Mouse (Mus musculus) ES-Bruce4 (cell line): ENCODE results near the gene Rab4a. TPM values are rescaled to one million over a fixed set of nuclear protein-coding genes. Genes with fewer than 3 reads are reported as not detected.

ENCODE experiments used
- H3K27ac ChIP-seq: 2 replicates; pipeline ENCODE4 v1.5.1; 2012; ENCODE audit warnings: low read length, inconsistent platforms; ENCODE audit not compliant: insufficient read depth
- H3K27me3 ChIP-seq: 2 replicates; pipeline ENCODE4 v1.6.1; 2012; ENCODE audit warnings: mild to moderate bottlenecking, low read length, inconsistent platforms; ENCODE audit not compliant: control insufficient read depth, poor library complexity, insufficient read depth, severe bottlenecking
- H3K36me3 ChIP-seq: 2 replicates; pipeline ENCODE4 v1.6.1; 2012; ENCODE audit warnings: inconsistent platforms, mild to moderate bottlenecking, low read length, moderate library complexity; ENCODE audit not compliant: control insufficient read depth, poor library complexity, insufficient read depth, severe bottlenecking
- H3K4me1 ChIP-seq: one replicate; pipeline ENCODE4 v1.8.1; 2011; ENCODE audit warnings: low read length; ENCODE audit not compliant: control insufficient read depth, insufficient read depth
- H3K4me3 ChIP-seq: 2 replicates; pipeline ENCODE4 v1.5.1; 2011; ENCODE audit warnings: low read depth, mild to moderate bottlenecking, low read length
- H3K9ac ChIP-seq: 2 replicates; pipeline ENCODE4 v1.6.1; 2012; ENCODE audit warnings: low read depth, mild to moderate bottlenecking, inconsistent platforms; ENCODE audit not compliant: poor library complexity, severe bottlenecking
- H3K9me3 ChIP-seq: replicated peaks from 2 replicates; pipeline ENCODE4 v1.6.1; 2012; ENCODE audit warnings: mild to moderate bottlenecking, low read length, inconsistent platforms; ENCODE audit not compliant: control insufficient read depth, poor library complexity, insufficient read depth, severe bottlenecking
- CTCF ChIP-seq: IDR thresholded peaks from one replicate; pipeline ENCODE4 v1.8.1; 2011; ENCODE audit warnings: low read depth, low read length
- EP300 ChIP-seq: IDR thresholded peaks from 2 replicates; pipeline ENCODE4 v1.6.1; 2011; ENCODE audit warnings: low read depth, low read length; ENCODE audit not compliant: insufficient read depth
- POLR2A ChIP-seq: IDR thresholded peaks from one replicate; pipeline ENCODE4 v1.8.1; 2011; ENCODE audit warnings: low read length; ENCODE audit not compliant: insufficient read depth
- polyA plus RNA-seq: library from polyadenylated mRNA; stranded (reverse); fragments of >200 nt; gene quantifications from 2 replicates; pipeline ENCODE4 v1.2.4, GENCODE M21; 2011; ENCODE audit warnings: low read depth; ENCODE audit not compliant: missing spikeins, insufficient read depth, insufficient read length

The Rab4a gene
- polyA plus RNA-seq, 1 experiment, result 26.1 TPM

DNA sequence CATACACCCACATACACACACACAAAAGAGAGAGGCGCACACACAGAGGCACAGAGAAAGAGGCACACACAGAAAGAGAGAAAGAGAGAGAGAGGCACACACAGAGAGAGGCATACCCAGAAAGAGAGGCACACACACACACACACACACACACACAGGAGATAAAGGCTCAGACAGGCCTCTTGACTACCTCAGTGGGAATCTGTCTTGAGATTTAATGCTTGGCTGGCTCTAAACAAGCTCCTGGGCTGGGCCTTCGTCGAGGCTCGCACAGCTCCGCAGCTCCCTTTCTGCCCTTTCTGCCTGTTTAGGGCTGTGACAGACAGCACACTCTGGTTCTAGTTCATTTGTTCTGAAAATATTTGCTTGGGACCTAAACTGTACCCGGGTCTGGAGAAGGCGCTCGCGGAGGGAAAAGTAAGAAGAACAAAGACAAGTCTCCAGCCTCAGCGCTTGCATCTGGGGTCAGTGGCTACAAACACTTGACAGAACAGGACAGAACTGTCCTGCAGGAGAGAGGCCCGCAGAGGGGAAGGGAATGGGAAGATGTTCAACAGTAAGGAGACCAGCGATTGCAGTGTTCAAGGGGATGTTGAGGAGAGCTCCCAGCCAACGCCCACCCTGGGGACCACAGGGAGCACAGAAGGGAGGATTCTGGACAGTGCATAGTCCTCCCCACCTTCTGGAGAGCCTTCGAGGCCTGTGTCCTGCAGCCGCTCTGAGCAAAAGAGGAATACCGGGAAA is 14.5 kb upstream of the Rab4a start:
- H3K4me3 ChIP-seq, result no peak overlapping the region
- no peaks in the 10 kb centered on the region for H3K4me1 ChIP-seq
- no peaks in the 10 kb centered on the region for H3K27me3 ChIP-seq
- no peaks in the 10 kb centered on the region for H3K9me3 ChIP-seq
- H3K9ac ChIP-seq, result no peak overlapping the region
- no peak overlapping the region for H3K27ac ChIP-seq
- TF ChIP-seq POLR2A (no peak), EP300 (no peak), CTCF (no peak)
- H3K36me3 ChIP-seq, result no peaks in the 10 kb centered on the region

DNA sequence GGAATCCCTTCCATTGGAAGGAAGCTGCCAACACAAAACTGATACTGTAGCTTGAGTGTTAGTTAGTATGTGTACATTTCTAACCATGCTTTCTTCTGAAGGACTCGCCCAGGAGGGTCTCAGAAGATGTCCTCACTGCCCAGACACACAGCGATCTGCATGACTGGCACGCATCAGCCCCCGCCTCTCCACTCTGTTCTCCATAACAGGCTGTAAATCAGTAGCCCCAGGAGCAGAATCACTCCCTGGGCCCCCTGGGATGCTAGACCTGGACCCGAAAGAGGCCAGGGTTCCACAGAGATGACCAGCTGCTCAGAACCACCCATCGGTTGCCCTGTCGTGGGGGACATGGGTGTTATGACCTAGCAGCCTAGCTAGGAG is 13.9 kb upstream of the Rab4a start:
- no peak for TF ChIP-seq EP300
- TF ChIP-seq CTCF, result no peak
- TF ChIP-seq POLR2A, result no peak
- H3K27me3 ChIP-seq, result no peaks in the 10 kb centered on the region
- H3K4me3 ChIP-seq, result no peak overlapping the region
- H3K36me3 ChIP-seq, result no peaks in the 10 kb centered on the region
- H3K4me1 ChIP-seq, result no peaks in the 10 kb centered on the region
- no peak overlapping the region for H3K27ac ChIP-seq
- no peak overlapping the region for H3K9ac ChIP-seq
- H3K9me3 ChIP-seq, result no peaks in the 10 kb centered on the region

DNA sequence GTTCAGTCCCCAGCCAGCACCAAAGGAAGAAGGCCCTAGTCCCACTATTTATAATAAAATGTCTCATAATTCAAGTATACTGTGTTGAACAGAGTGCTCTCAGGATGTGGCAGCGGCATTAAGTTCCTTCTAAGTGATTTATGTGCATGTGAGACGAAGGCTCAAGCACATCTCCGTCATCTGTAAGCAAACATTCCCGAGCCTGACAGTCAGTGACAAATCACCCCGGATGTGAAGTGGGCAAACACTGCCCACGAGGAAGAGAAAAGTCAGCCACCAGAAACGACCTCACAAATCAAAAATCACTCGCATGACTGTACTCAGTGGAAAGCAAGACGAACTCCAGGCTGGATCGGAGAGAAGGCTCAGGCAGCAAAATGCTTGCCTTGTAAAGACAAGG is 11.9 kb upstream of the Rab4a start:
- H3K9ac ChIP-seq, result no peak overlapping the region

DNA sequence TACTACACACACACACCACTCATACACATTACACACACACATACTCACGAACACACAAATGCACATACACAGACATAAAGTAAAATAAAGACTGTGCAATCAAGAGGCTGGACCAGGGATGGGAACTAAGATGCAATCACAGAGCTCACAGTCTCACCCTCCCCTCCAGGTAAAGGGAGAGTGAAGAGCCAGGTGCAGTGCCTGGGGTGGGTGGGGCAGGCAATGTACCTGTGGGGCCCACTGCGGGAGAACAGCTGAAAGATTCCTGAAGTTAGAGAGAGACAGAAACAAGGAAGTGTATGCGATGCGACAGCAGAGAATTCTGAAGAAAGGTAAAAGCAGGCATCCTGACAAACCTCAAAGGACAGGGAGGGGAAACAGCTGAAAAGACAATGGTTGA is 11.0 kb upstream of the Rab4a start:
- Histone ChIP-seq H3K9me3 (no peaks in the 10 kb centered on the region), H3K27me3 (no peaks in the 10 kb centered on the region), H3K4me3 (no peak overlapping the region), H3K27ac (no peak overlapping the region), H3K36me3 (no peaks in the 10 kb centered on the region), H3K4me1 (no peaks in the 10 kb centered on the region), H3K9ac (no peak overlapping the region)
- TF ChIP-seq POLR2A (no peak), EP300 (no peak), CTCF (no peak)

More for the DNA sequence above, 11.9 kb upstream of the Rab4a start:
- no peaks in the 10 kb centered on the region for H3K9me3 ChIP-seq
- no peaks in the 10 kb centered on the region for H3K27me3 ChIP-seq
- no peak overlapping the region for H3K27ac ChIP-seq
- H3K36me3 ChIP-seq, result no peaks in the 10 kb centered on the region
- no peaks in the 10 kb centered on the region for H3K4me1 ChIP-seq
- no peak overlapping the region for H3K4me3 ChIP-seq
- TF ChIP-seq POLR2A, result no peak
- no peak for TF ChIP-seq EP300
- TF ChIP-seq CTCF, result no peak

DNA sequence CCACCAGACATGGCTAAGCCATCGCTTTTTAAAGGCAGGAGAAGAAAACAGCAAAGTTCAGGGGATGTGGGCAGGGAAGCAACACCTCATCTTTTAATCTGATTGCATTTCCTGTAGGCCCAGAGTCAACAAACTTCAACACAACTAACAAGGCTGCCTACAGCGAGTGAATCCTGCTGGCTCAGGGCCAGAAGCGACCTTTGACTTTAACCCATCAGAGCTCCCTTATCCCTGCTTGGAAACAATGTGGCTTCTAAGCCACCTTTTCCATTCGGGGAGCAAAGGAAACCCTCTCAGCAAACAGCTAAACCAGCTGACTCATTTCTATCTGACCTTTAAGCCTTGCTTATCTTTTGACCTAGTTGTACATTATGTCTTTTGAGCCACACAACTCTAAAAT is 9.0 kb upstream of the Rab4a start:
- Histone ChIP-seq H3K27ac (no peak overlapping the region), H3K9me3 (no peaks in the 10 kb centered on the region), H3K27me3 (no peaks in the 10 kb centered on the region), H3K4me3 (no peak overlapping the region), H3K4me1 (no peaks in the 10 kb centered on the region), H3K9ac (no peak overlapping the region), H3K36me3 (no peaks in the 10 kb centered on the region)
- TF ChIP-seq POLR2A (no peak), EP300 (no peak), CTCF (no peak)

DNA sequence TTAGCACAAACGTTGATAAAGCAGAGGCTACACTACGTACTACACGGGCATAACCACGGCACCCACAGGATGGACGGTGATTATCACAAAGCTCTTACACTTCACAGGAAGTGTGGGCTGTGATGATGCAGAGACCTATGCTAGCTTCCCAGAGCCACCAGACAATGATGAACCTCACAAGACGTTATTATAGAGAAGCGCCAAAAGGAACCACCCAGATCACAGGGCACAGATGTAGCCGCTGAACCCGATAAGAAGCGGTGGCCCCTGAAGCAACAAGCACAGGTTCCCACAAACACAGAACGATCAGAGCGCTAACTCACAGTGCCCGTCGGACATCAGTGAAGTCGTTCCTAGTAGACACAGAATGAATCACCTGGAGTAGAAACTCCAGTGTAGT is 7.9 kb upstream of the Rab4a start:
- no peaks in the 10 kb centered on the region for H3K4me1 ChIP-seq
- no peaks in the 10 kb centered on the region for H3K36me3 ChIP-seq
- H3K4me3 ChIP-seq, result no peak overlapping the region
- TF ChIP-seq POLR2A (no peak), CTCF (no peak), EP300 (no peak)
- H3K27me3 ChIP-seq, result no peaks in the 10 kb centered on the region
- H3K9ac ChIP-seq, result no peak overlapping the region
- no peak overlapping the region for H3K27ac ChIP-seq
- H3K9me3 ChIP-seq, result no peaks in the 10 kb centered on the region
